Mouse (Mus musculus) small intestine, adult 2 months (tissue): ENCODE data around the gene Cnnm2.
"Not testable (repeated sequence)": the region's sequence is repeated elsewhere in the genome, so short reads cannot be mapped to it uniquely, and the experiment has no call there.

Source experiments
- CTCF ChIP-seq: fragments of 200-500 bp; IDR thresholded peaks from 2 replicates; pipeline ENCODE4 v1.5.1; 2012; ENCODE audit warnings: low read depth, mild to moderate bottlenecking, control low read depth, inconsistent platforms, low read length, moderate library complexity, mixed read lengths; ENCODE audit not compliant: insufficient replicate concordance, insufficient read length; ENCODE audit errors: extremely low read depth
- POLR2A ChIP-seq: fragments of 200-500 bp; IDR thresholded peaks from 2 replicates; pipeline ENCODE4 v1.6.1; 2012; ENCODE audit warnings: low read depth, mild to moderate bottlenecking, control low read depth, inconsistent platforms, low read length, moderate library complexity

DNA sequence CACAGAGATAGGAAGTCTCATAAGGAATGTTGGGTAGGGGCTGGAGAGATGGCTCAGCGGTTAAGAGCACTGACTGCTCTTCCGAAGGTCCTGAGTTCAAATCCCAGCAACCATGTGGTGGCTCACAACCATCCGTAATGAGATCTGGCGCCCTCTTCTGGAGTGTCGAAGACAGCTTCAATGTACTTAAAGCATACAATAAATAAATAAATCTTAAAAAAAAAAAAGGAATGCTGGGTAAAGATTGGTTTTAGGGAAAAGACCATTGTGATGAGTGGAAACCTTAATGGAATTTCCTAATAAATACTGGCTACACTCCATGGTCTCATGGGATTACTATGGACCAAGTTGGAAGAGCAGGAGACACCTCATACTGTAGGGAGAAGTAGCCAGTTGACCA lies 28.7 kb upstream of the Cnnm2 start:
- TF ChIP-seq CTCF, result peak; percentile 16; the same call in 1 of the 2 replicates
- TF ChIP-seq POLR2A, result not testable (repeated sequence)
